Mouse (Mus musculus): Measurements from ENCODE around the gene Exoc1. TPM values are rescaled to one million over a fixed set of nuclear protein-coding genes. Genes with fewer than 3 reads are reported as not detected.

The Exoc1 gene
- 1.8 and 2.0 TPM in 2 replicates for polyA plus RNA-seq (2012)

DNA sequence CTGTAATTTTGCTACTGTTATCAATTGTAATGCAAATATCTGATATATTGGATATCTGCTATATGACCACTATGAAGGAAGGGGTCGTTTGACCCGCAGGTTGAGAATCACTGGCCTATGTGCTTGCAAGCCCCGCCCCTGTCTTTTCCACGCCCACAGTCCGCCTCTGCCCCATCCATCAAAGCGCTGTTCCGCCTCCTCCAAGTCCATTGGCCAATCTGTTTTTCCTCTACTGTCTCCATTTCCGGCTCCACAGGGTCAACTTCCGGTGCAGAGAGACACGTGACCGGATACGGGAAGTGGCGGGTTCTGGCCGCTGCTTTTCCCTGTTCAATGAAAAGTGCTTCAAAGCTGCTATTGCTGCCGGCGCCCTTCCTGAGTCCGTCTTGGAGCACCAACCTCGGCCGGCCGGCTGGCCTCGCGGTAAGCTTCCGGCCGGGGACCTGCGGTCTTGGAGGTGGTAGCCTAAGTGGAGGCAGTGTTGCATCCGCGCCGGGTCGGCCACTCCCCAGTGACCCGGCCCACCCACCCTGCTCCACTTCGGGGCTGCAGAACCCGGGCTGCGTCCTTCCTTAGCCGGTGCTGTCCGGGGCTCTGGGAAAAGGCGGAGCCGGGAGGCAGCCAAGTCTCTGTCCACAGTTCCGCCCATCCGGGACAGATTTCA is at the start of gene Exoc1:
Exoc1 (plus strand) TSS at position 272 of the 664 bp plus-strand sequence.

DNA sequence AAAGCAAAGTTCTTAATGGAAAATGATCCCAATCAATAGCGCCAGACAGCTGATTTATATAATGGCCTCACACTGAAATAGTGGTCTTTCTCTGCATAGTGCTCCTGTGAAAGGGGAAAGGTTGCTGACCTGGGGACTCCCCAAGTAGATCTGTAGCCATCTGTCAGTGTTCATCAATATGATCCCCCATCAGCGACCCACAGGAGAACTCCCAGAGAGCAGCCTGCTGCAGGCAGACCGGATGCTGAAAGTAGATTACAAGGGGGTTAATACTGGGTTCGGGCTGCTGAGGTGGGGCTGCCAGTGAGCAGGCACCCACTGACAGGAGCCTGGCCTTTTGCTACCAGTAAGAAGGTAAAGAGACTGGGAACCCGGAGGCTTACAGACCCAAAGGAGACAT is 45.3 kb upstream of the Exoc1 start, which contains the start of gene Gm7271:
Gm7271 (plus strand) TSS at position 230 of the 400 bp plus-strand sequence.

DNA sequence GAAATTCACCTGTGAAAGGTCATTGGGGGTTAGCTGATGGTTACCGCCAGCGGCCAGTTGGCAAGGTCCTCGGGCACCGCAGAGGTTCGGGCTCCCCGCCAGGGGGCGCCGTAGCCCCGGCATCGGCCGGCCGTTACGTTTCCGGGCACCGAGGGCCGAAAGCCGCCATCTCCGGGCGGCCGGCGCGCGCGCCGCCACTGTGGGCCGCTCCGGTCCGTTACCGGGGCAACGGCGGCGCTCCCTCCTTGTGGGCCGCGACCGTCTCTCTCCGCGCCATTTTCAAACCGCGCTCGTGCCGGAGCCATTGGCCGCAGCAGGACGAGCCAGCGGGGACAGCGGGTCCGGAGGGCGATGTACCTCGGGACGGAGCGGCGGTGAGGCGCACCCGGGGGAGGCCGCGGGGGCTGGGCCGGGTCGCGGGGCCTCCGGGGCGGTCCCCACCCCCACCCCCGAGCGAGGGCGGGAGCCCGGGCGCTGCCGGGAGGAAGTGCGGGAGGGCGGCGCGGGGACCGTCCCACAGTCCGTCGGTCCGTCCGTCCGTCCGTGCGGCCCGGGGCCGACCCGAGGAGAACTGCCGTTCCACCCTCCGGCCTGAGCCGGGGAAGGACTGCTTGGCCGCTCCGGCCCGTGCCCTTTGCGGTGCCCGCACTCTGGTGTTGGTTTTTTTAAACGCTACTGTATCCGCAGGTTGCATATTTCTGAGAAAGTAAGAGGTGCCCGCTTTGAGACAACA is 59.6 kb downstream of the Exoc1 start, which contains the start of gene Cep135:
Cep135 (plus strand) TSS at position 148 of the 733 bp plus-strand sequence.

Other genes starting within 250 kb of the Exoc1 start
- 0.61 and 1.1 TPM in 2 replicates for gene Clock, start 224.5 kb upstream of the Exoc1 start, polyA plus RNA-seq (2012)
- gene Pdcl2, start 198.2 kb upstream of the Exoc1 start, polyA plus RNA-seq (2012), result not detected in 2 replicates
- not detected in 2 replicates for gene Nmu, start 165.5 kb upstream of the Exoc1 start, polyA plus RNA-seq (2012)
- not detected in 2 replicates for gene Gm7271, start 45.3 kb upstream of the Exoc1 start, polyA plus RNA-seq (2012)
- 2.6 and 3.5 TPM in 2 replicates for gene Cep135, start 59.4 kb downstream of the Exoc1 start, polyA plus RNA-seq (2012)
- 11.6 and 18.3 TPM in 2 replicates for gene C530008M17Rik, start 127.2 kb downstream of the Exoc1 start, polyA plus RNA-seq (2012)